Mouse (Mus musculus) naive thymus-derived CD4-positive, alpha-beta T cell, adult 2 months (primary cell): Measurements from ENCODE around the gene Wdr17.

Experiments used
- DNase-seq: peaks from one replicate; pipeline ENCODE4 v3.0.0-alpha.2; 2011; ENCODE audit warnings: low read depth

The Wdr17 gene

GRCm38 (mm10) chr8:54597386-54597785 is 289.6 kb downstream of the Wdr17 start:
- no peak for DNase-seq

DNA sequence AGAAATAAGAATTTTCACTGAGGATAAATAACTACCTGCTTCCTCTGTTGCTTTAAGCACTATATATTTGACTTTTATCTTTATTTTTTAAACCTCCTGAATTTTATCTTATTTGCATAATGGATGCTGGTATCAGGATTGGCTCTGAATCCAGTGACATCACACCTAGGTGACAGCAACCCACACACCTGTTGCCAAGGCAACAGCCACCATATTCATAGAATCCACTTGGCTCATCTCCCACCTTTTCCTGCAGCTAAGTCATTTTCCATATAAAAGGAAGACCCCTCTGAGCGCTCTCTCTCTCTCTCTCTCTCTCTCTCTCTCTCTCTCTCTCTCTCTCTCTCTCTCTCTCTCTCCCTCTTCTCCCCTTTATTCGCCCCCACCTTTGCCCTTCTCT is 290.0 kb downstream of the Wdr17 start:
- DNase-seq, result no peak

GRCm38 (mm10) chr8:54596051-54596450 is 290.9 kb downstream of the Wdr17 start:
- no peak for DNase-seq

DNA sequence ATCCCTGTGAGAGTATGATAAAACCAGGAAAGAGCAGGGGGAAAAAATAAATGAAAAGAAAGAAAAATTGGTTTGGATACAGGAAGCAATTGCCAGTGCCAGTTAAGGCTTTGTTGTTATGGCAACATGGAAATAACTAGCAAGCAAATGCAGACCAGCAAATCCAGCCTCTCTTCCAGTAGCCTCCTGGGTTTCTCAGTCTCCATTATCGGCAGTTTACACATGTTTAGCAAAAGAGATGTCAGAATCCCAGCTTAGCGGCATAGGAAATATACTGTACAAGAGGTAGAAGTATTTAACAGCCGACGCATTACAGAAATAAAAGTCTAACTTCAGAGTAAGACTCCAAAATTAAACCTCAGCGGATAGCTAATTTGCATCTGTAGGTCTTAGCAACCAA is 292.4 kb downstream of the Wdr17 start:
- DNase-seq, result no peak

DNA sequence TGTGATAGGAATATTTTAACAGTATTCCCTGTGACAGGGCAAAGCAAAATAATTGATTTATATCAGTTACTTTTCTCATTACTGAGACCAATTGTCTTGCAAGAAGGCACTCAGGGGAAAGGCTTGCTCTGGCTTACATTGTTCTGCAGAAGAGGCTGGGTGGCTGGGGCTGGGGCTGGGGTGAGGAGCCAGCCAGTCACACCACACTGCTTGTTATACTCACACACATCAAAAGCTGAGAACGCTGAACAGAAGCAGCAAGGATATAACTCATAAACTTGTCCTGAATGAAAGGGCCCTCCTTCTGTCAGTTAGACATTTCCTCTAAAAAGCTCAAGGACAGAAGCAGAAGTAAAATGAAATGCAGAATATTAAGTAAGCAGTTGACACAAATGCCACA is 304.1 kb downstream of the Wdr17 start:
- DNase-seq, result no peak

DNA sequence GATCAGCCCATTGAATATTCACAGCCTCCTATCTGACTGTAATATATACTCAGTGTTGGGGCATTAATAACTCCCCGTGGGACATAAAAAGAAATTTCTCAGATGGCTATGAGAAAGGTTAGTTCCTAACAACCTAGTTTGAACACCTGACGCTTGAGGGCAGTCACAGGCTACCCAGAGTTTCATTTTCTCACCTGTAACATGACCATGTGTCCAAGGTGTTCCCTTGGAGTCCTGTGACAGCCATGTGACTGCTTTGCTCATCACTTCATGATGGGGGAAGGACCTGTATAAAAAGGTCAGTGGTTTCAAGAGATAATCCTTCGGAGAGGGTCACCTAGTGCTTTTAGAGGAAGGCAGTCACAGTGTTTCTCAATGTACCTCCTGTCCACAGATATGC is 305.5 kb downstream of the Wdr17 start:
- DNase-seq, result no peak
